Mouse (Mus musculus) activated CD4-positive, CD25-positive, alpha-beta regulatory T cell, adult 4 months (primary cell): Measurements from ENCODE around the gene Gbgt1. TPM values are rescaled to one million over a fixed set of nuclear protein-coding genes. Genes with fewer than 3 reads are reported as not detected.
"Not testable (repeated sequence)": the region's sequence is repeated elsewhere in the genome, so short reads cannot be mapped to it uniquely, and the experiment has no call there.

Experiments
- ATAC-seq: one replicate; pipeline ENCODE4 v1.8.0; 2017
- polyA plus RNA-seq, 2 experiments: library from polyadenylated mRNA; unstranded; fragments of 100-300 nt; shearing (Covaris generic); gene quantifications; one replicate each; pipeline ENCODE4 v1.2.1; 2017

The Gbgt1 gene
- polyA plus RNA-seq: not detected

GRCm38 (mm10) chr2:28496671-28497070, at the start of gene Gbgt1:
Gene Gbgt1, plus strand, starts transcription at chr2:28496891.
- ATAC-seq: no peak

GRCm38 (mm10) chr2:28447315-28447670, 49.4 kb upstream of the Gbgt1 start:
- ATAC-seq: no peak

GRCm38 (mm10) chr2:28451663-28452062, 45.0 kb upstream of the Gbgt1 start:
- ATAC-seq: no peak

- ATAC-seq: no peak
Observed at GRCm38 (mm10) chr2:28453539-28453938, 43.2 kb upstream of the Gbgt1 start.

- no peak for ATAC-seq
Observed at GRCm38 (mm10) chr2:28456616-28457015, 40.1 kb upstream of the Gbgt1 start.

GRCm38 (mm10) chr2:28463919-28464318, 32.8 kb upstream of the Gbgt1 start:
- no peak for ATAC-seq

- ATAC-seq: no peak
Observed at GRCm38 (mm10) chr2:28464919-28465318, 31.8 kb upstream of the Gbgt1 start.

- peak; percentile 87 for ATAC-seq
Observed at GRCm38 (mm10) chr2:28465836-28466518, 30.7 kb upstream of the Gbgt1 start, which contains the start of gene 1700007K13Rik. Gene 1700007K13Rik, minus strand, starts transcription at chr2:28466332.

- peak; percentile 67 for ATAC-seq
Observed at GRCm38 (mm10) chr2:28467860-28468485, 28.7 kb upstream of the Gbgt1 start, which contains the start of gene Mrps2. Gene Mrps2, plus strand, starts transcription at chr2:28468066.

- no peak for ATAC-seq
Observed at GRCm38 (mm10) chr2:28468486-28469225, 28.0 kb upstream of the Gbgt1 start.

- ATAC-seq: no peak
Observed at GRCm38 (mm10) chr2:28469461-28469860, 27.2 kb upstream of the Gbgt1 start.

GRCm38 (mm10) chr2:28470591-28470990, 26.1 kb upstream of the Gbgt1 start:
- no peak for ATAC-seq

GRCm38 (mm10) chr2:28472011-28472410, 24.7 kb upstream of the Gbgt1 start:
- not testable (repeated sequence) for ATAC-seq

- not testable (repeated sequence) for ATAC-seq
Observed at GRCm38 (mm10) chr2:28477993-28478392, 18.7 kb upstream of the Gbgt1 start.

GRCm38 (mm10) chr2:28479208-28480204, 17.2 kb upstream of the Gbgt1 start:
- no peak for ATAC-seq

- no peak for ATAC-seq
Observed at GRCm38 (mm10) chr2:28483861-28484260, 12.8 kb upstream of the Gbgt1 start.

GRCm38 (mm10) chr2:28494521-28494920, 2.2 kb upstream of the Gbgt1 start:
- ATAC-seq: no peak

GRCm38 (mm10) chr2:28495207-28495756, 1.4 kb upstream of the Gbgt1 start:
- ATAC-seq: no peak

- no peak for ATAC-seq
Observed at GRCm38 (mm10) chr2:28495801-28496595, 693 bp upstream of the Gbgt1 start.

- ATAC-seq: no peak
Observed at GRCm38 (mm10) chr2:28497561-28497960, 870 bp downstream of the Gbgt1 start.

GRCm38 (mm10) chr2:28498431-28498830, 1.7 kb downstream of the Gbgt1 start:
- ATAC-seq: no peak
